Mouse (Mus musculus): ENCODE data around the gene Ppp1r3c. TPM values are rescaled to one million over a fixed set of nuclear protein-coding genes. Genes with fewer than 3 reads are reported as not detected.

Gene Ppp1r3c
- polyA plus RNA-seq (2012; rRNA removed) = 1.9 and 2.8 TPM in 2 replicates

DNA sequence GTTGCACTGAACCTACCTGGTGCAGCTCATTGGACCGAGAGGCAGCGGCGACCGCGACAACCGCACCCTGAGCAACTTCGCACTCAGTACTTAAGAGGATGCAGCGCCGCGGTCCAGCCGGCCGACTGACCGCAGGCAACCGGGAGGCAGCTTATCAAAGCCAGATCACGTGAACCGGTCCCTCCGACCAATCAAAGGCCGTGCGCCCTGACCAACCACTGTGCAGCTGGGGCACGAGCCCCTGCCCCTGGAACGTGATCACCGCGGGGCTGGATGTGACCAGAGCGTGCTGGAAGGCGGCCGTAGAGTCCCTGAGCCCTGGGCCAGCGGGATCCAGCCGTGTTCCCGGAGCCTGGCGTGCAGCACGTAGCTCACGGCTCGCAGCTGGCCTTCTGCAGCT lies at the start of gene Ppp1r3c:
Gene Ppp1r3c, minus strand, starts transcription at position 117 of the 400 bp plus-strand sequence.
- Histone ChIP-seq H3K4me3 (ENCODE audit: control insufficient read depth, insufficient read depth, low read length) (no peak within 1 kb of the TSS), H3K27ac (ENCODE audit: control insufficient read depth, insufficient read depth, low read length) (no peak within 1 kb of the TSS), H3K4me1 (replicated peaks; ENCODE audit: control insufficient read depth, insufficient read depth, low read length) (no peaks in the 10 kb centered on the region; the same call in 1 of the 2 replicates), H3K36me3 (ENCODE audit: control insufficient read depth, insufficient read depth, low read length) (no peaks in the 10 kb centered on the region), H3K27me3 (ENCODE audit: control insufficient read depth, insufficient read depth, low read length) (peaks cover 6% of the 10 kb centered on the region; the same call in 1 of the 2 replicates)
- WGBS = 3% methylated on average over 33 of the region's 33 CpGs
- peak; percentile 2 for DNase-seq
- TF ChIP-seq CTCF (IDR thresholded peaks at IDR 0.05; ENCODE audit: borderline replicate concordance, control insufficient read depth, extremely low read depth, insufficient read depth, low read length, poor library complexity) = no peak
- TF ChIP-seq POLR2A (IDR thresholded peaks at IDR 0.05; ENCODE audit: control insufficient read depth, extremely low read depth, insufficient read depth, low read length, poor library complexity) = no peak

DNA sequence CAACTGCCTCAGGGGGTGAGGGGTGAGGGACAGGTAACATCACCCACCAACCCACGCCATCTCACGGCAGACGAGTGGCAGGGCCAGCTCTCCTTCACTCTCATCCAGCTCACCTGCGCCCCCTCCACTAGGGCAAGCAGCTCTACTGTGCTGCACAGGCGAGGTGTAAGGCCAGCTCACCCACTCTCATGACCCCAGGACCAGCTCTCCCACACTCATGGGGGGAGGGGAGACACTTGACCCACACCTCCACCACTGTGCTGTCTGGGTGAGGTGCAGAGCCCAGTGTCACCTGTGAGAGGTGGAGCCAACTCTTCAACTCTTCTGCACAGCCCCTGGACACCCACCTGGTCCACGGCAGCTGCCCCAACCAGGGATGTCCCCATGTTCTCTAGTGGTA lies 46.7 kb upstream of the Ppp1r3c start:
- H3K36me3 ChIP-seq (ENCODE audit: control insufficient read depth, insufficient read depth, low read length) = no peaks in the 10 kb centered on the region

DNA sequence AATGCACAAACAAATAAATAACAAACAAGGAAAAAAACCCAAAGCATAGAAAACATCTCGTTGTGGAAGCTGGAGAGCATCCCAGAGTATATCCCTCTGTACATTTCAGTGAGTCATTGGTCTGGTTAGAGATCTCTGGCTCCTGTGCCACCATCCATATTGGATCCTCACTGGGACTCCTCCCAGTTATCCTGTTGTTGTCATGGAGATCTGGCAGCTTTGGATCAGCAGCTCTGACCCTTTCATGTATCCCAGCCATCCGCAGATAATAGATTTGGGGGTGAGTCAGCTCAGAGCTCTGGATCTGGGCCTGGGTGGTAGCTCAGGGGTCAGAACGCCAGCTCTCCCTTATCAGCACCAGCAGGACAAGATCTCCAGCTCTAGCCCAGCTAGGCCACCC lies 46.1 kb upstream of the Ppp1r3c start:
- TF ChIP-seq CTCF (IDR thresholded peaks at IDR 0.05; ENCODE audit: borderline replicate concordance, control insufficient read depth, extremely low read depth, insufficient read depth, low read length, poor library complexity) (no peak), POLR2A (IDR thresholded peaks at IDR 0.05; ENCODE audit: control insufficient read depth, extremely low read depth, insufficient read depth, low read length, poor library complexity) (no peak)
- H3K36me3 ChIP-seq (ENCODE audit: control insufficient read depth, insufficient read depth, low read length) = no peaks in the 10 kb centered on the region
- no peaks in the 10 kb centered on the region for H3K27me3 ChIP-seq (ENCODE audit: control insufficient read depth, insufficient read depth, low read length)
- DNase-seq = no peak
- no peak overlapping the region for H3K27ac ChIP-seq (ENCODE audit: control insufficient read depth, insufficient read depth, low read length)
- no peaks in the 10 kb centered on the region for H3K4me1 ChIP-seq (replicated peaks; ENCODE audit: control insufficient read depth, insufficient read depth, low read length)
- H3K4me3 ChIP-seq (ENCODE audit: control insufficient read depth, insufficient read depth, low read length) = no peak overlapping the region
- WGBS = 90% methylated on average over 3 of the region's 3 CpGs

More for the DNA sequence above, 46.7 kb upstream of the Ppp1r3c start:
- TF ChIP-seq CTCF (IDR thresholded peaks at IDR 0.05; ENCODE audit: borderline replicate concordance, control insufficient read depth, extremely low read depth, insufficient read depth, low read length, poor library complexity) (no peak), POLR2A (IDR thresholded peaks at IDR 0.05; ENCODE audit: control insufficient read depth, extremely low read depth, insufficient read depth, low read length, poor library complexity) (no peak)
- DNase-seq = no peak
- no peak overlapping the region for H3K27ac ChIP-seq (ENCODE audit: control insufficient read depth, insufficient read depth, low read length)
- H3K4me3 ChIP-seq (ENCODE audit: control insufficient read depth, insufficient read depth, low read length) = no peak overlapping the region
- 89% methylated on average over 6 of the region's 6 CpGs for WGBS
- no peaks in the 10 kb centered on the region for H3K4me1 ChIP-seq (replicated peaks; ENCODE audit: control insufficient read depth, insufficient read depth, low read length)
- H3K27me3 ChIP-seq (ENCODE audit: control insufficient read depth, insufficient read depth, low read length) = no peaks in the 10 kb centered on the region

DNA sequence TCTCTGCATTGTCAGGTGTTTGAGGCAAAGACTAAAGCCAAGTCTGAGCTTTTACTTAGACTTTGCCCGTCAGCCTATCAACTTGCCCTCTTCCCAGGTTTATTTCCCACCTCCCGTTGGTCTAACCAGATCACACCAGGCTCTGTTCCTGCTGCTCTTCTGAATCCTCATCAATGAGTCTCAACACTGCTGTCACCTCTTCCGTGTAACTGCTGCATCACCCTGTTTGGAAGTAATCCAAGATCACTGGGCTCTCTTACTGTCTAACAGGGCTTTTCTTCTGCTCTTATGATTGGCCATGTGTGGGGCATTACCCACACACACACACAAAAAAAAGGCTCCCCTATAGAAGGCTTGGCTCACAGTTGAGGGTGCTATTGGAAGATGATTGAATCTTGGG lies 45.5 kb upstream of the Ppp1r3c start:
- no peak for DNase-seq
- H3K27ac ChIP-seq (ENCODE audit: control insufficient read depth, insufficient read depth, low read length) = no peak overlapping the region
- WGBS = 56% methylated on average over 3 of the region's 3 CpGs
- no peak overlapping the region for H3K4me3 ChIP-seq (ENCODE audit: control insufficient read depth, insufficient read depth, low read length)
- H3K36me3 ChIP-seq (ENCODE audit: control insufficient read depth, insufficient read depth, low read length) = no peaks in the 10 kb centered on the region
- no peaks in the 10 kb centered on the region for H3K27me3 ChIP-seq (ENCODE audit: control insufficient read depth, insufficient read depth, low read length)
- no peaks in the 10 kb centered on the region for H3K4me1 ChIP-seq (replicated peaks; ENCODE audit: control insufficient read depth, insufficient read depth, low read length)
- no peak for TF ChIP-seq POLR2A (IDR thresholded peaks at IDR 0.05; ENCODE audit: control insufficient read depth, extremely low read depth, insufficient read depth, low read length, poor library complexity)
- no peak for TF ChIP-seq CTCF (IDR thresholded peaks at IDR 0.05; ENCODE audit: borderline replicate concordance, control insufficient read depth, extremely low read depth, insufficient read depth, low read length, poor library complexity)

DNA sequence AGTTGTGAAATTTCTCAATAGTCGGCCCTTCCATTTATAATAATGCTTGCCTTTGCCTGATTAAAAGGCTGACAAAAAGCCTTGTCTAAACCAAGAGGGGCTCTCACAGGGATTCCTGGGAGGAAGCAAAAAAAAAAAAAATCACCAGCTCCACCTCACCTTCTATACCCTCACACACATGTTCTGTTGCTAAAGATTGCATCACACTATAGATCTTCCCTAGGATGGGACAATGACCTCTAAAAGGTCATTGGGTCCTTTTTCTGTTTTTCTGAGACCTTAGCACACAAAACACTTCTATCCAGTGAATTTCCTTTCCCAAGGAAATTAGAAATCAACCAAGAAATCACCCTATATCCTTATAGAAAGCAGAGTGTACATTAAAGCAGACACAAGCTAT lies 43.9 kb upstream of the Ppp1r3c start:
- no peaks in the 10 kb centered on the region for H3K27me3 ChIP-seq (ENCODE audit: control insufficient read depth, insufficient read depth, low read length)
- no peak overlapping the region for H3K27ac ChIP-seq (ENCODE audit: control insufficient read depth, insufficient read depth, low read length)
- no peak for DNase-seq
- no peak overlapping the region for H3K4me3 ChIP-seq (ENCODE audit: control insufficient read depth, insufficient read depth, low read length)
- WGBS = 94% methylated on average over 1 of the region's 1 CpGs
- no peaks in the 10 kb centered on the region for H3K36me3 ChIP-seq (ENCODE audit: control insufficient read depth, insufficient read depth, low read length)
- TF ChIP-seq POLR2A (IDR thresholded peaks at IDR 0.05; ENCODE audit: control insufficient read depth, extremely low read depth, insufficient read depth, low read length, poor library complexity) = no peak
- TF ChIP-seq CTCF (IDR thresholded peaks at IDR 0.05; ENCODE audit: borderline replicate concordance, control insufficient read depth, extremely low read depth, insufficient read depth, low read length, poor library complexity) = no peak
- H3K4me1 ChIP-seq (replicated peaks; ENCODE audit: control insufficient read depth, insufficient read depth, low read length) = no peaks in the 10 kb centered on the region

DNA sequence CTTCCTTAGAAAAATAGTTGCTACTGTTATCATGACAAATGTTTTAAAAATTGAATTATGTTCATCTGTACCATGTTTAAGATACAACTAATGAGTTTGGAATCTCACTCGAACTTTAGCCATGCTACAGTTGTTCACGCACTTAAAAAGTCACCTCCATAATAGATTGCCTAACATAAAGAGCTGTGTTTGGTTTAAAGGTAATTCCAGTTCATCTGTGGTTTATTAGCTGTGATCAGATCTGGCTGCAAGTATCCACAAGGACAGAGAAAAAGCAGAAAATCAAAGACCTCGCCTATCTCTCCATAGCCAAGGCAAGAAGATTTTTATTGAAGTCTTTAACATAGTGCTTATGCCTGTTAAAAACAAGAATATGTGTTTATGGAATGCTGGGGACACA lies 43.3 kb upstream of the Ppp1r3c start:
- Histone ChIP-seq H3K4me1 (replicated peaks; ENCODE audit: control insufficient read depth, insufficient read depth, low read length) (no peaks in the 10 kb centered on the region), H3K27ac (ENCODE audit: control insufficient read depth, insufficient read depth, low read length) (no peak overlapping the region), H3K4me3 (ENCODE audit: control insufficient read depth, insufficient read depth, low read length) (no peak overlapping the region), H3K27me3 (ENCODE audit: control insufficient read depth, insufficient read depth, low read length) (no peaks in the 10 kb centered on the region), H3K36me3 (ENCODE audit: control insufficient read depth, insufficient read depth, low read length) (no peaks in the 10 kb centered on the region)
- TF ChIP-seq POLR2A (IDR thresholded peaks at IDR 0.05; ENCODE audit: control insufficient read depth, extremely low read depth, insufficient read depth, low read length, poor library complexity) (no peak), CTCF (IDR thresholded peaks at IDR 0.05; ENCODE audit: borderline replicate concordance, control insufficient read depth, extremely low read depth, insufficient read depth, low read length, poor library complexity) (no peak)
- 90% methylated on average over 3 of the region's 3 CpGs for WGBS
- no peak for DNase-seq

DNA sequence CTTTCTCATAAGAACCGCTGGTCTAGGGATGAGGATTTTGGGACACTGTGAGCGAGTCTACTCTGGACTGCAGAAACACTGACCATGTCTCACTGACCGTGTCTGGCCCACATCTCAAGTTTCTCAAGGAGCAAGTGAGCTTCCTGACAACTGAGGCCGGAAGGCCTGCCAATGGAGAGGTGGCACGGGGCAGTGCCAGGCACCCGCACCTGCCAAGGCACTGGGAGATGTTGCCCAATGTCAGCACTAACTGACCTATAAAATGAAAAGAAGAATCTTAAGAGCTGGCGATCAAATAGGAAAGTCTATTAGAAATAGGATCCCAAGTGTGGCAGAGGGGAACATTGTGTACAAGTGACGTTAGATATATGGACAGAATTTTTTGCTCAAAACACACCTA lies 39.1 kb upstream of the Ppp1r3c start:
- TF ChIP-seq CTCF (IDR thresholded peaks at IDR 0.05; ENCODE audit: borderline replicate concordance, control insufficient read depth, extremely low read depth, insufficient read depth, low read length, poor library complexity) = no peak
- TF ChIP-seq POLR2A (IDR thresholded peaks at IDR 0.05; ENCODE audit: control insufficient read depth, extremely low read depth, insufficient read depth, low read length, poor library complexity) = no peak
- Histone ChIP-seq H3K4me3 (ENCODE audit: control insufficient read depth, insufficient read depth, low read length) (no peak overlapping the region), H3K27ac (ENCODE audit: control insufficient read depth, insufficient read depth, low read length) (no peak overlapping the region), H3K36me3 (ENCODE audit: control insufficient read depth, insufficient read depth, low read length) (no peaks in the 10 kb centered on the region), H3K4me1 (replicated peaks; ENCODE audit: control insufficient read depth, insufficient read depth, low read length) (no peaks in the 10 kb centered on the region), H3K27me3 (ENCODE audit: control insufficient read depth, insufficient read depth, low read length) (no peaks in the 10 kb centered on the region)
- no peak for DNase-seq
- WGBS = 95% methylated on average over 8 of the region's 8 CpGs

Data from thymus, adult 2 months (tissue).